Mouse (Mus musculus): ENCODE results near the gene Ppp1r35. TPM values are rescaled to one million over a fixed set of nuclear protein-coding genes. Genes with fewer than 3 reads are reported as not detected.

The Ppp1r35 gene
- polyA plus RNA-seq, 2 experiments: 23.1 to 27.0 TPM

GRCm38 (mm10) chr5:137817466-137818222 lies 39.0 kb downstream of the Ppp1r35 start:
- Histone ChIP-seq H3K4me2 (ENCODE audit: low read depth) (no peak overlapping the region), H3K4me1 (replicated peaks; ENCODE audit: control insufficient read depth in 2 of 2, insufficient read depth in 2 of 2, low read length in 1 of 2) (no peaks in the 10 kb centered on the region), H3K9ac (replicated peaks) (no peak overlapping the region), H3K36me3 (replicated peaks; ENCODE audit: control insufficient read depth, insufficient read depth, low read depth) (no peaks in the 10 kb centered on the region), H3K27me3 (ENCODE audit: control insufficient read depth, insufficient read depth, low read length) (no peaks in the 10 kb centered on the region), H3K4me3 (ENCODE audit: insufficient read depth in 1 of 2, low read depth in 2 of 2, low read length in 2 of 2) (no peak overlapping the region), H3K9me3 (ENCODE audit: control insufficient read depth, low read length) (no peaks in the 10 kb centered on the region), H3K27ac (no peak overlapping the region)
- no peak for TF ChIP-seq EP300 (IDR thresholded peaks at IDR 0.05; ENCODE audit: low read depth)
- TF ChIP-seq CTCF (IDR thresholded peaks at IDR 0.05; ENCODE audit: low read depth): no peak
- DNase-seq (ENCODE audit: low read depth in 3 of 3, low spot score in 3 of 3) (no peak), ATAC-seq (ENCODE audit: insufficient read depth) (no peak)
- 33% methylated on average over 4 of the region's 4 CpGs for WGBS (ENCODE audit: insufficient replicate concordance)

GRCm38 (mm10) chr5:137822126-137822525 lies 43.5 kb downstream of the Ppp1r35 start:
- H3K4me3 ChIP-seq (ENCODE audit: insufficient read depth in 1 of 2, low read depth in 2 of 2, low read length in 2 of 2): no peak overlapping the region
- H3K27me3 ChIP-seq (ENCODE audit: control insufficient read depth, insufficient read depth, low read length): no peaks in the 10 kb centered on the region
- ATAC-seq (ENCODE audit: insufficient read depth): no peak
- H3K9ac ChIP-seq (replicated peaks): no peak overlapping the region
- H3K27ac ChIP-seq: no peak overlapping the region
- H3K36me3 ChIP-seq (replicated peaks; ENCODE audit: control insufficient read depth, insufficient read depth, low read depth): no peaks in the 10 kb centered on the region
- no peak for DNase-seq (ENCODE audit: low read depth in 3 of 3, low spot score in 3 of 3)
- no peak overlapping the region for H3K4me2 ChIP-seq (ENCODE audit: low read depth)
- no peaks in the 10 kb centered on the region for H3K9me3 ChIP-seq (ENCODE audit: control insufficient read depth, low read length)
- 0 out of 4 replicates have a peak, but pooled peaks cover 0 to 2% of the 10 kb centered on the region in 2 experiments for H3K4me1 ChIP-seq (replicated peaks; ENCODE audit: control insufficient read depth in 2 of 2, insufficient read depth in 2 of 2, low read length in 1 of 2)
- TF ChIP-seq CTCF (IDR thresholded peaks at IDR 0.05; ENCODE audit: low read depth): no peak
- no peak for TF ChIP-seq EP300 (IDR thresholded peaks at IDR 0.05; ENCODE audit: low read depth)
- WGBS (ENCODE audit: insufficient replicate concordance): 53% methylated on average over 4 of the region's 4 CpGs

GRCm38 (mm10) chr5:137822602-137823001 lies 44.0 kb downstream of the Ppp1r35 start:
- Histone ChIP-seq H3K27me3 (ENCODE audit: control insufficient read depth, insufficient read depth, low read length) (no peaks in the 10 kb centered on the region), H3K4me1 (replicated peaks; ENCODE audit: control insufficient read depth in 2 of 2, insufficient read depth in 2 of 2, low read length in 1 of 2) (0 out of 4 replicates have a peak, but pooled peaks cover 0 to 2% of the 10 kb centered on the region in 2 experiments), H3K4me3 (ENCODE audit: insufficient read depth in 1 of 2, low read depth in 2 of 2, low read length in 2 of 2) (no peak overlapping the region), H3K36me3 (replicated peaks; ENCODE audit: control insufficient read depth, insufficient read depth, low read depth) (no peaks in the 10 kb centered on the region), H3K27ac (no peak overlapping the region), H3K9ac (replicated peaks) (no peak overlapping the region), H3K9me3 (ENCODE audit: control insufficient read depth, low read length) (no peaks in the 10 kb centered on the region), H3K4me2 (ENCODE audit: low read depth) (no peak overlapping the region)
- ATAC-seq (ENCODE audit: insufficient read depth) (no peak), DNase-seq (ENCODE audit: low read depth in 3 of 3, low spot score in 3 of 3) (no peak)
- TF ChIP-seq CTCF (IDR thresholded peaks at IDR 0.05; ENCODE audit: low read depth) (no peak), EP300 (IDR thresholded peaks at IDR 0.05; ENCODE audit: low read depth) (no peak)
- WGBS (ENCODE audit: insufficient replicate concordance): 62% methylated on average over 1 of the region's 1 CpGs

GRCm38 (mm10) chr5:137823455-137824045 lies 44.9 kb downstream of the Ppp1r35 start:
- TF ChIP-seq CTCF (IDR thresholded peaks at IDR 0.05; ENCODE audit: low read depth): no peak
- TF ChIP-seq EP300 (IDR thresholded peaks at IDR 0.05; ENCODE audit: low read depth): no peak
- 55% methylated on average over 6 of the region's 6 CpGs for WGBS (ENCODE audit: insufficient replicate concordance)
- Histone ChIP-seq H3K4me2 (ENCODE audit: low read depth) (no peak overlapping the region), H3K4me3 (ENCODE audit: insufficient read depth in 1 of 2, low read depth in 2 of 2, low read length in 2 of 2) (no peak overlapping the region), H3K9me3 (ENCODE audit: control insufficient read depth, low read length) (no peaks in the 10 kb centered on the region), H3K36me3 (replicated peaks; ENCODE audit: control insufficient read depth, insufficient read depth, low read depth) (no peaks in the 10 kb centered on the region), H3K27ac (no peak overlapping the region), H3K4me1 (replicated peaks; ENCODE audit: control insufficient read depth in 2 of 2, insufficient read depth in 2 of 2, low read length in 1 of 2) (0 out of 4 replicates have a peak, but pooled peaks cover 0 to 2% of the 10 kb centered on the region in 2 experiments), H3K27me3 (ENCODE audit: control insufficient read depth, insufficient read depth, low read length) (no peaks in the 10 kb centered on the region), H3K9ac (replicated peaks) (no peak overlapping the region)
- DNase-seq (ENCODE audit: low read depth in 3 of 3, low spot score in 3 of 3) (no peak), ATAC-seq (ENCODE audit: insufficient read depth) (no peak)

- no peak for ATAC-seq (ENCODE audit: insufficient read depth)
- no peak overlapping the region for H3K4me3 ChIP-seq (ENCODE audit: insufficient read depth in 1 of 2, low read depth in 2 of 2, low read length in 2 of 2)
- WGBS (ENCODE audit: insufficient replicate concordance): 55% methylated on average over 3 of the region's 3 CpGs
- no peak overlapping the region for H3K4me2 ChIP-seq (ENCODE audit: low read depth)
- H3K4me1 ChIP-seq (replicated peaks; ENCODE audit: control insufficient read depth in 2 of 2, insufficient read depth in 2 of 2, low read length in 1 of 2): 0 out of 4 replicates have a peak, but pooled peaks cover 0 to 2% of the 10 kb centered on the region in 2 experiments
- no peak overlapping the region for H3K27ac ChIP-seq
- H3K36me3 ChIP-seq (replicated peaks; ENCODE audit: control insufficient read depth, insufficient read depth, low read depth): no peaks in the 10 kb centered on the region
- H3K9me3 ChIP-seq (ENCODE audit: control insufficient read depth, low read length): no peaks in the 10 kb centered on the region
- no peaks in the 10 kb centered on the region for H3K27me3 ChIP-seq (ENCODE audit: control insufficient read depth, insufficient read depth, low read length)
- TF ChIP-seq EP300 (IDR thresholded peaks at IDR 0.05; ENCODE audit: low read depth) (no peak), CTCF (IDR thresholded peaks at IDR 0.05; ENCODE audit: low read depth) (no peak)
- no peak overlapping the region for H3K9ac ChIP-seq (replicated peaks)
- DNase-seq (ENCODE audit: low read depth in 3 of 3, low spot score in 3 of 3): no peak
Observed at GRCm38 (mm10) chr5:137825030-137825429, 46.4 kb downstream of the Ppp1r35 start.

All from liver, embryonic 14.5 days (tissue).